Mouse (Mus musculus): Measurements from ENCODE around the gene Pkmyt1.
"Not testable (repeated sequence)": the region's sequence is repeated elsewhere in the genome, so short reads cannot be mapped to it uniquely, and the experiment has no call there.

The Pkmyt1 gene

DNA sequence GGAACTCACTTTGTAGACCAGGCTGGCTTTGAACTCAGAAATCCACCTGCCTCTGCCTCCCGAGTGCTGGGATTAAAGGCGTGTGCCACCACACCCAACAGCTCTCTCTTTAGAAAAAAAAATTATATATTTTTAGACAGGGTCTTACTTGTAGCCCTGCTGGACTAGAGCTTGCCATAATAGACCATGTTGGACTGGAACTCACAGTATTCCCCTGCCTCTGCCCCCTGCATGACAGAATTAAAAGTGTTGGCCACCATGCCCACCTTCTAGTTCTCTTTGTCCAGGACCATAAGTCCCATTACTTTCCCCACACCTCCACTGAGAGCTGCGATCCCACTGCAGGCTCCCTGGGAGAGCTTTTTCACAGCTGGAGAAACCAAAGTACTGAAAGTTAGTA lies 21.3 kb downstream of the Pkmyt1 start:
- DNase-seq (ENCODE audit: low read depth, low spot score): no peak

DNA sequence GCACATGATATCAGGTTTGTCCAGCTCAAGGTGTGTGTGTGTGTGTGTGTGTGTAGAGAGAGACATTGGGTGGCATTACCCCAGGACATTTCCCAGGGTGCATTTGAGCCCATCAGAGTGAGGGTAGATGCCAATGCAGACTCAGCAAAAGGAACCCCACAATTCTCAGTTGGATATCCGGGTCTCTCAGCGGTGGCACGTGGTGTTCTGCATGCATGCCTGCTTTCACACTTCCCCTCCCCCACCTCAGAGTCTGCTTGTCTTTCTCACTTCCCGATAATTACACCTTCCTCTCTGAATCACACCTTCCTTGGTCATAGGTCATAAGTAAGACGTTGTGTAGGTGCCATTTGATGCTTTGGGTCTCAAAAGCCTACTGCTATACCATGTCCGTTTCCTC lies 21.9 kb downstream of the Pkmyt1 start:
- DNase-seq (ENCODE audit: low read depth, low spot score): peak; percentile 53

DNA sequence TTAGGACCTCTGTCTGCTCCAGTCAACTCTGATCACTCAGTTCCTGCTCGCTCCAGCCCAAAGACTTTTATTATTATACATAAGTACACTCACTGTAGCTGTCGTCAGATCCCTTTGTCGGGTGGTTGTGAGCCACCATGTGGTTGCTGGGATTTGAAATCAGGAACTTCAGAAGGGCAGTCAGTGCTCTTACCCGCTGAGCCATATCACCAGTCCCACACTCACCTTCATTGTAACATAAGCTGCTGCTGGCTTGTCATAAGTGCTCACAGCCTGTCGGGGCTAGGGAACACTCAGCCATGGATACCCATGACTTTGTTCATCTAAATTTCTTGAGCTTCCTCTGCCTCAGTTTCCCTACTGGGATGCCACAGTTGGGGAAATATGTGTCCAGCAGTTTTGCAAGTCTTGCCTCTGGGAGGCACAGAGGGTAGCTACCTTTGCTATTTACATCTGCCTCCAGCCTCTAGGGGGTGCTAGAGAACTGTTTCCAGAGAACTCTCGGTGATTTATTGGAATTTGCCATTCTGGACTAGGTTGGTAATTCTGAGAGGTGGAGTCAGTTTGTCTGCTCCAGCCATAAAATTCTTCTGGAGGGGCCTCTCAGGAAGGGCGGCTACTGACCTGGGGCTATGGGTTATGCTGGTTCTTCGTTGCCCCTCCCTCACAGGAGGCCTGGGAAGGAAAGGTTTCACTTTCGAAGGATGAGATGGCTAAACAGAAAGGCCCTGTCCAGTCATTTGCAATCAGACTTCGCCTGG lies 22.7 kb downstream of the Pkmyt1 start:
- peak; percentile 79 for DNase-seq (ENCODE audit: low read depth, low spot score)

DNA sequence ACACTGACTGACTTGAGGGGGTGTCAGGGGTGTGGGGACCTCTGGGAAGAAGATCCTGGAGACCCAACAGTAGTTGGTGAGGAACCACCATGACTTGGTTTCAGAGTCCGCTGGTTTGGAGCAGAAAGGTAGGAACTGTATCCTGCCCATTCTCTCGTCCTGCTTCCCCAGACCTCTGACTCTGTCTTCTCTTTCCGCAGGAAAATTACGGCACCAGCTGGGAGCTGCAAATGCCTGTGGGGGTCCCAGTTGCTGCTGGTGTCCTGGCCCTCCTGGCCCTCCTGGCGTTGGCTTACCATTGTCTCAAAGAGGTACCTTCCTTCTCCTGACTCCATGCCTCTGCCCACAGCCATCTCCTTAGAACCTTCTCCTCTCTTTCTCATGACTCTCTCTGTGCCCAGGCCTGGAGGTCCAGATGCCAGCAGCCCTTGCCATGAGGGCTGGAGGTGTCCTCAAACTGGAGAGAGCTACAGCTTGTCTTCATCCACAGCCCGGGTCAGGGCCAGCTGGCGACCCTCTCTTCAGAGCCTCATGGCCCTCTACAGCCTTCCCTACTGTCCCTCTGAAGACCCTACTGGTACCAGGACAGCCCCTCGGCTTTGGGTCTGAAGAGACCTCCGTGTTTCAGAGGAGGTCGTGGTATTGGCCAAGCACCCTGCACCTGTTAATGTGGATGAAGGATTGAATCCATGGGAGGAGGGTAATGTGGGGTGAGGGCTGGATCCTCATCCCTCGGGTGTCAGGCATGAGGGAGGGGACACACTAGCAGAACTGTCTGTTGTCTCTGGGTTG lies 23.5 kb downstream of the Pkmyt1 start:
- no peak for DNase-seq (ENCODE audit: low read depth, low spot score)

DNA sequence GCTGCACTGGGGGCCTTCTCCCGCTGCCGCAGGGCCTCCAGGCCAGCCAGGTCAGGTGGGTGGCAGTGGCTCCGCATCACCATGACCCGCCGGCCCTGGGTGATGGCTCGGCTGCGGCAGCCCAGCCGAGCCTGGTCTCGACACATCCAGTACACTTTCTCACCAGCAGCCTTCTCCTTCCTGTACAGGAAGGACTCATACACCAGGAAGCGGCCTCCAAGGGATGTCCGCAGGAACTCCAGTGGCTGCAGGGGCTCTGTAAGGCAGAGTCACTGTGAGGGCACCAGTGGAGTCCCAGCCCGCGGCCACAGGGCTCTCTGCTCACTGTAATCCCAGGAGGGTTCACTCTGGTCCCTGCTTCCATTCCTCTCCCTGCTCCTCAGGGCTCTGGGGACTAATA lies 29.6 kb downstream of the Pkmyt1 start:
- no peak for DNase-seq (ENCODE audit: low read depth, low spot score)

DNA sequence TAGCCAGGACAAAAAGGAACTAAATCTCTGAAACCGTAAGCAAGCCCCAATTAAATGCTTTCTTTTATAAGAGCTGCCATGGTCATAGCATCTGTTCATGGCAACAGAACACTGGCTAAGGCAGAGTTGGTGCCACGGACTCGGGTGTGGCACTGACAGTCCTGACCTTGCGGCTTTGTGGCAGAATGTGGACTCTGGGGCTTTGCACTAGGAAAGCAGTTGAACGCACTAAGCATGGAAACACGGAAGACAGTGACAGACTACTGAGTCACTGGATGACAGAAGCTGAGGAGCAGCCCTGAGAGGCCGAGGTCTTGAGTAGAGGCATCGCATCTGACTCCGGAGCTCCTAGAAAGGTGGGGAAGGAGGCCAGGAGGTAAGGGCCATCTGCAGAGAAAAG lies 31.4 kb downstream of the Pkmyt1 start:
- no peak for DNase-seq (ENCODE audit: low read depth, low spot score)

DNA sequence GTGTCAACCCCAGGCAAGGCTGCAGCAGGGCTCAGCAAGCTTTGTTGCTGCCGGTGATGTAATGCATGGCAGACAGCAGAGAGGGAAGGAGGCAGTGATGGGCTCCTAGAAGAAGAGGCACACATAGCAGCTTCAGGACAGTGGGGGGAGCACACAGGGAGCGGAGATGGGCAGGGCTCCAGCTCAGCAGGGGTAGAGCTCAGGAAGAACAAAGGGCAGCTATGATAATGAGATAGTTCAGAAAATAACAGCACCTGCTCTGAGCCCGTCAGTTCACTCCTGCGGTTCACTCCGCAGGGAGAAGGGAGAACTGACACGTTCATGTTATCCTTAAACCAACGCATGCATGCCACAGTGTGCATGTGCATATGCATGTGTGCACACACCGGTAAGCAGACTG lies 32.7 kb downstream of the Pkmyt1 start:
- no peak for DNase-seq (ENCODE audit: low read depth, low spot score)

DNA sequence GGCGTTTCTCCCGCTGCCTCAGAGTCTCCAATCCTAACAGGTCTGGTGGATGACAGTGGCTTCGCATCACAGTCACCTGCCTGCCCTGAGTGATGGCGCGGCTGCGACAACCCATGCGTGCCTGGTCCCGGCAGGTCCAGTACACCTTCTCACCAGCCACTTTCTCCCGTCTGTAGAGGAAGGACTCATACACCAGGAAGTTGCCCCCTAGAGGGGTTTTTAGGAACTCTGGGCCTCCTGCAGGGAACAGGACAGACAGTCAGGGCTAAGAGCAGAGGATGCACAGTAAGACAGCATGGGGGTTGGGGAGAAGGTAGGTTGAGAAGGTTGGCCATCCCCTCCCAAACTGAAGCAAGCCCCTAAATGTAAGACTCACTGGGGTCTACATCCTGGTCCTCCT lies 34.1 kb downstream of the Pkmyt1 start:
- no peak for DNase-seq (ENCODE audit: low read depth, low spot score)

DNA sequence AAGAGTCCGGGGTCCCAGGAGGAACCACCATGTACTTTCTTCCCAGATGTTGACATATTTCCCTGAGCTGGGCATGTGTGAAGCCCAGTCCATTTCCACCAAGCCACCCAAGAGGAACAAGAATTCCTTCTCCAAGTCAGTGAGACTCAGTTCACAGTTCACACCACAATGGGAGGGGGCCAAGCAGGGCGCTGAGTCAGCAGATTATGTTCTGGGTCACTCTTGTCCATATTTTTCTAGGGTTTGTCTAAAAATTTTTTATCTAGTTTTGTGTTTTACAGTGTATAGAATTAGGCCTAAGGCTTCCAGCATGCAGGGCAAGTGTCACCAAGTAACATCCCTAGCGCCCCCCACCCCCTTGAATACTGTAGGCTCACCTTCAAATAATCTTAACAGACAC lies 35.0 kb downstream of the Pkmyt1 start:
- no peak for DNase-seq (ENCODE audit: low read depth, low spot score)

DNA sequence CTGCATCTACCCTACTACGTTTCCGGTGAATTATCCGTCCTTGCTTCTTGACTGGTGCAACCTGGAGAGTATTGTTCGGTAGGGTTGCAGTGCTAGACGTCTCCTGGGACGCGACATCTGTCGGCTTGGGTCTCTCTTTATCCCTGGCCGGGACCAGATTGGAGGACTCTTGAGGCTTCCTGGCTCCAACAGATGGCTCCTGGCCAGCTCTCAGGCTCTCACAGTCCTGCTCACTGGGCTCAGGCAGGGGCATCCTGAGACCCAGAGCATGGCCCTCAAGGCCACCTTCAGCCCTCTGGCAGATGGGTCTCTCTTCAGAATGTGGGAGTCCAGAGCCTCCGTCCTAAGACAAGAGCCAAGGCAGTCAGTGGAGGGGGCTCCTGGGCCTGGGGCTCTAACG lies 36.8 kb downstream of the Pkmyt1 start:
- DNase-seq (ENCODE audit: low read depth, low spot score): no peak

DNA sequence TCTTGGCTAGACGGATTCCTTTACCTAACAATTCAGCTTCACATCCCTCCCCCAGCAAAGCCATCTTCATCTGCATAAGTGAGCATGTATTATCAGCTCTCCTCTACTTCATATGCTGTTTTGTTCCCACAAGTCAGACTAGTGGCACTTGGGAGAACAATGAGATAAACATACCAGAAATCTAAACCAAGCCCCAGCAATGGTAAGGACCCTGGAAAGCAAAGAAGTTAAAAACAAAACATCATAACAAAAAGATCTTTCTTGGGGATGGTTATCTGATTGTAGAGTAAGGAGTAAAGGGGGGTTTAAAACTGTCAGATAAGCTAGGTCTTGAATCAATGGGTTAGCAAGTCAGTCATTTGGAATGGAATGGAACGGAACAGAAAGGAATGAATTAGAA lies 44.4 kb downstream of the Pkmyt1 start:
- no peak for DNase-seq (ENCODE audit: low read depth, low spot score)

DNA sequence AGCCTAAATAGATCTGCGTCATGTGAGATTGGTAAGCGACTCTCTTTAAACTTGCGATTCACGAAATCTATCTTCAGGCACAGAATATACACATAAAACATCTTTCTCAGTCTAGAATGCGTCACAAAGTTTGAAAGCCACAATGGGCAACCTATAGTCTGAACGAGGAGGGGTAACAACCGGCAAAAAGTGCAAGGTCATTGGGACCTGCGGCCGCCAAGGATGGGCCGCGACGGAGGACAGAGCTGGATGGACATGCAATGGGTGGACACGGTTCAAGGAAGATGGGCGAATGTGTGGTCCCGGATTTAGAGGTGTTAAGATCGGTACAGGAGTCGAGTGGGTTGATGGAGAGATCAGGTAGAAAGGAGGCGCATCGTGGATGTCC lies 44.8 kb downstream of the Pkmyt1 start:
- no peak for DNase-seq (ENCODE audit: low read depth, low spot score)

DNA sequence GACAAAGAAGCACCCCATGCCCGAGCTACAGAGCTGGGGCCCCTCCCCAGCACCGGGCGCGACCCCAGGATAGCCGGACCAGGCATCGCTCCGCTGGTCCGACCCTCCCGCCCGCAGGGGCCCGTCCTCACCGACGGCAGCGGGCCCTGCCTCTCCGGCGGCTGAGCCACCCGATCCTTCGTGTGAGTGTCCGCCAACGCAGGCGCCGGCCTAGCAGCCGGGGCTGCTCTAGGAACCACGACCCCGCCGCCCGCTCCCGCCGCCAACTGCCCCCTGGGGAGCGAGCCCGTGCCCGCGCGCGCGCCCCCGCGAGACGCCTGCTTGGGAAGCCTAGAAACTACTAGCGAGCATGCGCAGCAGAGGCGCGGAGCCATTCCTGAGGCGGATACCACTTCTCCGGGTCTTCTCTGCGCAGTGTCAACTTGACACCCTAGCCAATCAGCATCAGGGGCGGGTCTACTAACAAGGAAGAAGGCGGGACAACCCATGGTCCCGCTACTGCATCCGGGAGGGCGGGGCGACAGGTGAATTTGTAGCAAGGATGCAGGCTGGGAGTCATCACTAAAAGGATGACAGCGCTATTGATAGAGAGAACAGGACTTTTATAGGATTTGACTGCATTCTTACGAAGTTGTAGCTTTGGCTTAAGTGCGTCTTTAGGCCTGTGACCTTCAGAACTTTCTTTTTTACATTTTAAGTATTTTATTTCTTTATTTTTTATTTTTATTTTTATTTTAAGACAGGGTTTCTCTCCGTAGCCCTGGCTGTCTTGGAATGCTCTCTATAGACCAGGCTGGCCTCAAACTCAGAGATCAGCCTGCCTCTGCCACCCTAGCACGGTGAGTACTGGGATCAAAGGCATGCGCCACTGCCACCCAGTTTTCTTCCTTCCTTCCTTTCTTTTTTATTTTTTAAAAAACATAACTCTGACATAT lies 45.4 kb downstream of the Pkmyt1 start, which contains the start of gene Flywch1:
TSS of gene Flywch1 (minus strand) at position 319 of the 935 bp plus-strand sequence.
- peak; percentile 98 for DNase-seq (ENCODE audit: low read depth, low spot score)

DNA sequence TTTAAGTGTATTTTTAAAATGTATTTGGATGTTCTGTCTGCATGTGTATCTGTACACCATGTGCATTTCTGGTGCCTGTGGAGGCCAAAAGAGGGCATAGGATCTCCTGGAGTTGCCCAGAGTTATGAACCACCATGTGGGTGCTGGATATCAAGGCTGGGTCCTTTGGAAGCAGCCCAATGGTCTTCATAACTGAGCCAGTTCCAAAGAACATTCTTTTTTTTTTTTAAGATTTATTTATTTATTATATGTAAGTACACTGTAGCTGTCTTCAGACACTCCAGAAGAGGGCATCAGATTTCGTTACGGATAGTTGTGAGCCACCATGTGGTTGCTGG lies 46.1 kb downstream of the Pkmyt1 start:
- DNase-seq (ENCODE audit: low read depth, low spot score): not testable (repeated sequence)

DNA sequence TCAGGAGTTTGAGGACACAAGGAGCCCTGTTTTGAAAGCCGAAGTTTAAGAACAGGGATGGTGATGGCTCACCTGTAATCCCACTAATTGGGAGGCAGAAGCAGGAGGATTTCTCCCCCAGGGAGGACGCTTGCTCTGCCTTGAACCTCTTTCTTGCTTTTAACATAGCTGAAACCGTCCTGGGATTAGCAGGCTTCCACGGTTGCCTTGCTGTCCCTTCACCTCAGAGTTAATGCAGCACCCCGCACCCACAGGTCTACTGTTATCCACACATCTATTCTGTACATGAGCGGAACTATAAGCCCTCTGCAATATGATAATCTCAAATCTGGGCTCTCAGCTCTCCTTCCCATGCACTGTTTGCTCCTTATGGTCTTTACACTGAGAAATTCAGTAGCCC lies 47.5 kb downstream of the Pkmyt1 start:
- no peak for DNase-seq (ENCODE audit: low read depth, low spot score)

DNA sequence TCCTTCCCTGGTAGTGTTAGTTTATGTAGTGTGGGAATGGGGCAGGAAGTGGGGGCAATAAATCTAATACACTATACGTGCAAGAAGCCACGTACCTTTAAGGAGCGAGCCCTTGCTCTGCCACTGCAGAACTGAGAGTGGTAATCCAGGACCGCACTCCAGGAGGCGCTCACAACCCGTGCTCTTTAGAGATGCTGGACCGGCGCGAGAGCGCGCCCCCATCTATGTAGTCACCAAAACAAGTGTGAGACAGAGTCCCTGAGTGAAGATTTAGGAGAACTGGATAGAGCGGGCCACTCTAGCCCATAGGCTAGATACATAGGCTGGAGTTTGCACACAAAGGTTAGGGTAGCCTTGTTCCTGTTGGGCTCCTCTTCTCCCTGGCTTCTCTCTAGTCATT lies 48.0 kb downstream of the Pkmyt1 start:
- DNase-seq (ENCODE audit: low read depth, low spot score): peak; percentile 87

DNA sequence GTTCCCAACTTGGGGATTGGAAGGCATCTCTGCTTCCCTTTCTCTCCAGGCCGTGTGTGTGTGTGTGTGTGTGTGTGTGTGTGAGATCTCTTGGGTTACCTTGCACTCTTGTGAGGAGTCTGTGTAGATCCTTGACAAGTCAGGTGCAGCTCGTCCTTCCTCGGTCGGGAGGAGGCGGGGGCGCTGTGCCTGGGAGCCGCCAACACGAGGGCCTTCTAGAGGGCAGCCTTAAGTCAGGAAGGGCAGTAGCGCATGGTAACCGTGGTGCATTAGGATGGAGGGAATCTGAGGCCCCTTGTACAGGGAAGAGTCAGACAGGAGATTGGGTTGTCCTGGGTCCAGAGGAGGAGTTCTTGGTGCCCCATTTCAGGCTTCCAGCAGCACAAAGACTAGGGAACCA lies 50.1 kb downstream of the Pkmyt1 start:
- DNase-seq (ENCODE audit: low read depth, low spot score): no peak

DNA sequence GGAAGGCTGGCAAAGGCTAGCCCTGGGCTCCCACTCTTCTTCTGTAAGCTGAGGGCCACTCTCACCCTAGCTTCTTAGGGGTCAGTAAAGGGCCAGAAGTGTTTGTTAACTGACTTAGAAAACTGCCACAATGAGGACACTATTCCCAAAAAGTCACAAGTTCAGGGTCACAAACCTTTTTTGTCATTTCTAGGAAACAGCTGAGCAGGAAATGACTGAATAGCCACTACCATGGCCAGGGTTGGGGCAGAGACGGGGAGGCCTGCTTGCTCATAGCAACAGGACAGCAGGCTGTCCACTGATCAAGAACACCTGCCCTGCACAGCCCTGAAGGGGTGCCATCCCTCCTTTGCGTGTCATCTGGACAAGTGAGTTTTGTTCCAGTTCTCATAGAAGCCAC lies 51.0 kb downstream of the Pkmyt1 start:
- no peak for DNase-seq (ENCODE audit: low read depth, low spot score)

DNA sequence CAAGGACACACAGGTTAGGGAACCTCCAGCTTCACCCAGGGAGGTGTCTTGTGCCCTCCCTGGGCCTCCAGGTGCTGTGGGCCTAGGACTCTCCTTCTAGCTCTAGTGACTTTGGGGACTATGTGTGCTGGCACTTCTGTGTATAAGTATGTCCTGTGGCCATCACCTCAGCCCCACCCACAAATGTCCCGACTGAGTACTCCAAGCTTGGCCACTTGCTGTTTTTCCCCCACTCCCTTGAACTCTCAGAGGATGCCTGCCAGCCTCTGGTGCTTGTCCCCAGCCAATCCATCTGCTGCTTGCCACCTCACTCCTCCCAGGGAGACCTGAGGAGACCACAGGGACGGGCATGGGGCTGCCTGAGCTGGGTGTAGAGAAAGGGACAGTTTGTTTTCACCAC lies 52.3 kb downstream of the Pkmyt1 start:
- DNase-seq (ENCODE audit: low read depth, low spot score): no peak

DNA sequence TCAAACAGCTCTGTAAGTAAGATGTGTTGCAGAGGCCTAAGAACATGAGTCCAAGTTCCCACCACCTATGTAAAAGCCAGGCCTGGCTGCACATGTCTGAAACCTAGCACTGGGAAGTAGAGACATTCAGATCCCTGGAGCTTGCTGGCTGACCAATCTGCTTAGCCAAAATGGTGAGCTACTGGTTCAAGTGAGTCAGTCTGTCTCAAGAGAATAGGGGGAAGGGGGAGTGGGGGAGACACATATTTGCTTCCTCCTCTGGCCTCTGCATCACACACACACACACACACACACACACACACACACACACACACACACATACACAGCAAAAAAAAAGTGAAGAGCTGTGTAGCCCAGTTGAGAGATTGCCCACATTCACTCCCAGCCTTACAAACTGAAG lies 57.2 kb downstream of the Pkmyt1 start:
- DNase-seq (ENCODE audit: low read depth, low spot score): no peak

DNA sequence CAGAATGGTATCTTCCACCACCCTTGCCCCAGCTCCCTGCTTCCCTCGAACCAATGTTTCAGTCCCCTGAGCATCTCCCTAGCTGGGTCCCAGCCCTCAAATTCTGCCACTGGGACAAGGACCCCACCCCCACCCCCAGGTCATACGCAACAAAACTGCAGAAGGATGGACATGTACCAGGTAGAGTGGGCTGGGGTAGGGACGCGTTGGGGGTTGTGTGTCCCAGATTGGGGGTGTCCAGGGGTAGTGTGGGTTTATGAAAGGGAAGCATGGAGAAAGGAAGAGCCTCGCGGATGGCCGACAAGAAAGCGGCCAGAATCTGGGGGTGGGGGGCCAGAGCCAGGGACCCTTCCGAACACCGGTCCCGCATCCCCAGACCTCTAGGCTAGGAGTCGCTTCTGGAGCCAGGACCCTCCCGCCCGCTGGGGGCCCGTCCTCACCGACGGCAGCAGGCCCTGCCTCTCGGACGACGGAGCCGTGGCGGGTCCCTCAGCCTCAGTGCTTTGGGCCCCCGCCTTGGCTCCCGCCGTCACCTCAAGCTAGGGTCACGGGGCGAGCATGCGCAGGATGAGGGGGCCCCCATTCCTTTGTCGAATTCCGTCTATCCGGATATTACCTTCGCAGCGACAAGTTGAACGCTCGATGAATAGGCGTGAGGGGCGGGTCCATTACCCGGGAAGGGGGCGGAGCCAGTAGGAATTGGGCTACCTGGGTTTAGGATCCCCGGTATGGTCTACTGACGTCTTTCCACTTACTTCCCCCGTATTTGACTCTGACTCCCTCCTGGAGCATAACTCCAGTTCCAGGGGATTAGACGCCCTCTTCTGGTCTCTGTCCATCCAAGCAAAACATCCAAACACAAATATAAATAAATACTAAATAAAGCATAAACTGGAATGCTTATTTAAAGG lies 59.7 kb downstream of the Pkmyt1 start, which contains the start of gene Flywch2:
TSS of gene Flywch2 (minus strand) at position 521 of the 911 bp plus-strand sequence.
- DNase-seq (ENCODE audit: low read depth, low spot score): peak; percentile 82

Data from CD4-positive helper T cell, adult 2 months (primary cell).